Mouse (Mus musculus) right cerebral cortex, postnatal 10 days (tissue): ENCODE measurements at regions not wholly inside any gene's neighbourhood (a gene's known extent, or its start where the extent isn't known, plus 50 kb on each side); places are given as distances from the start of the nearest gene placed in this dataset.

Source experiments
- DNase-seq, 2 experiments: peaks; one replicate each; pipeline ENCODE4 v3.0.0; 2021; ENCODE audit warnings: low spot score in 2 of 2

DNA sequence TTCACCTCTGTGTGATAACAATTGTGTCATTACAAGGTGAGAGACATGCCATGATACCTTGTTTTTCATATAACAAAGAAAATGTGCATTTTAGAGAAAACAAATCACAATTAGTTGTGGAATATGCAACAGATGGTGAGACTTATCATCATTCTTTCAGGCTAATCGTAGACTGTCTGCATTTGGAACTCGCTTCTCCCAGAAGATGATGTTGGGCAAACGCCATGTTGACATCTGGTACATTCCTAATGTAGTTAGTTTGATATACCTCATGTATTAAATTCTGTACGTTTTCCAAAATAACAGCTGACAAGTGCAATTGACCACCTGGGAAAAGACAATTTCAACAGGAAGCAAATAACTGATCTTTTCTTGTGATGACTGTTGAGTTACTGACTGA lies 482.0 kb upstream of the 4931408C20Rik start:
- peak in 1 of 2 experiments; percentile 28 for DNase-seq
